Mouse (Mus musculus): ENCODE measurements at regions not wholly inside any gene's neighbourhood (a gene's known extent, or its start where the extent isn't known, plus 50 kb on each side); places are given as distances from the start of the nearest gene placed in this dataset.
"Not testable (repeated sequence)": the region's sequence is repeated elsewhere in the genome, so short reads cannot be mapped to it uniquely, and the experiment has no call there.

DNA sequence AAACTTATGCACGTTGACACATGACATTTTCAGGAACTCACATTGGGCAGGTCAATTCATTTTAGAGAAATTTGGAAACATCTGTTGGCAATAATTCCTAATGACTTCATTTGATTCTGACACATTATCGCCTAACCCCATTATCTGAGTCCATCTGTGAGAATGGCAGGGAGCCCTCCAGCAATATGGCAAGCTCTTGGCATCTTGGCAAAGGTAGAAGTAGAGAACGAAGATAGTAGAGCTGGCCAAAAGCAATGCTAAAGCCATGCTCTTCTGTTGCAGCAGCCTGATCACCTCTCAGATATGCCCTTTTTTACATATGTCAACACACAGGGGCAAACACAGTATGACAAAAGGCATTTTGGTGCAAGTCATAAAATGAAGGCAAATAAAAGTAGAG lies 536.4 kb upstream of the Ins1 start:
- DNase-seq: no peak

DNA sequence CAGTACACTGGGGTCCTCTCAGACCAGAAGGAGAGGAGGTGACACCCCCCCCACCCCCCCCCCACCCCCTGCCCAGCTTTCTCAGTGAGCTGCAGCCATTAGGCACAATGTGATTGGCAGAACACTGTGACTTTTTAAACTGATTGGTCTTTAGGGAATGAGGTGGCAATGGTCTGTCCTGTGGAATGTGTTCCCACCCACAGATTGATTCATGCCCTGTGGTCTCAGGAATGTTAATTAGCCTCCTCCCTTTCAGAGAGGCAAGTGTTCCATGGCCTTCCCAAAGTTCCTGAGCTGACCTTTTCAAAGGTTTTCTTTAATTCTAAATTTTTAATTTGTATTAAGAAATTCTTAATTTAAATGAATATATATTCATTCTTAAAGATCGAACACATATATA lies 524.0 kb upstream of the Ins1 start:
- no peak for DNase-seq

DNA sequence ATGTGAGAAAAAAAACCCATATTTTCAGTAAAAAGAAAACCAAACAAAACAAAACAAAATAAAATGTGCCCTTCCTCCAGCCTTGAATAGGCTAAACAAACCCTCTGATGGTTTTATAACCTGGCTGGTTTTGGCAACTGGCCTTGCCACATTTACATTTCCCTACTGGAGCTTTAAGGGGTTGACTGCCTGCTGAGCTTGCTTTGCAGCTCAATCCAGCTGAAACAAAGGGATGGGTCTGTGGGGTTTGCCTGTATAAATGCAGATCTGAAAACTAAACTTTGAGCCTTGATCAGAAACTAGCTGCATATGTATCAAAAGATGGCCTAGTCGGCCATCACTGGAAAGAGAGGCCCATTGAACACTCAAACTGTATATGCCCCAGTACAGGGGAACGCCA lies 523.1 kb upstream of the Ins1 start:
- no peak for DNase-seq

DNA sequence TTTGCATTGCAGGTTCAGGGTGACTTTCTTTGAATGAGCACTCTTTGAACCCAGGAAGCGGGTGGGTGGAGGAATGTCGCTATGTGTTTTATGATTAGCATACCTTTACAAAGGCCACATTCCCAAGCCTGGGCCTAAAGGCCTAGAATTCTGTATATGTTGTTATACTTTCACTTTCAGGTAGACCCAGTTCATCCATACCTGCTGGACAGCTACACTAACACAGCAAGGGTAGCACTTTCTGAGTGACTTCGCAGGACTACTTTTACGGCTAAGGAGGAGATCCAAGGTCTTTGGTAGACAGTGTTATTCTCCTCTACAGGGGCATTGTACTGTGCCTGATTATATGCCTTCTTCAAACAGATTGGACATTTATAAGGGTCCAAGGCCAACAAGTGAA lies 521.9 kb upstream of the Ins1 start:
- DNase-seq: not testable (repeated sequence)

DNA sequence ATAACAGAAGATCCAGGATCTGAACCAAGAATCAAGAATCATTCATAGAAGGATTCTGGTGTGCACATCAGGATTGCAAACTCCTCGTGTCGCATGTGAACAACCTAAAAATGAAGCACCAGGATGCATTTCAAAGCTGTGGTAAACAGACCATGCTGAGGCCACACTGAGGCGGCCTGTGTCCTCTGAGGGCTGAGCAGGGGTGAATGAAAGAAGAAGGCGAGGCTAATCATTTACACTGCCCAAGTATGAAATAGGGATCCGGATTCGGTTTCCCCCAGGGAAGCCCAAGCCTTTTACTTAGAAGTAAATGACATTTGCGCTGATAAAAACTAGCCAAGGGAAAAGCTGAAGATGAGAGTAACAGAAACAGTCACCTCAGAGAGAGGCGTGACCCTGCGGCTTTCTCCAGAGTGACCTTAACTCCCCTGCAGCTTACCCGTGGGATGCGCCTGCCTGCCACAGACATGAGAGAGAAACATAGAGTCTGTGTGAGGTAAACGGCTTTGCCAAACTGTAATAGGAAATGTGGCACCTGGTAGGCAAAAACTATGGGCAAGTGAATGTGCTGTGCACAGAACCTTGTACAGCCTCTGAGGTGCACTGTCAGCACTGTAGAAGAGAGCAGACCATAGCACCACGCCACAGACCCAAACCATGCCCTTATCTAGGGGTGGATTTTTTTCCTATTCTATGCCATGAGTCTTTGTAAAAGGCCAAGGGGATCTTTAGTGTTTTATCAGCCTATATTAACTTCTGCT lies 490.1 kb upstream of the Ins1 start:
- peak in 1 of 2 experiments; percentile 1 for DNase-seq
